Mouse (Mus musculus) stomach, adult 2 months (tissue): ENCODE data around the gene Hnrnpf. TPM values are rescaled to one million over a fixed set of nuclear protein-coding genes. Genes with fewer than 3 reads are reported as not detected.

Source experiments
- polyA plus RNA-seq: library from polyadenylated mRNA; depleted of rRNA; stranded (reverse); fragments of >200 nt; gene quantifications from 2 replicates; pipeline ENCODE4 v1.2.3, GENCODE M21; 2012; rRNA removed

The Hnrnpf gene
- polyA plus RNA-seq: 28.2 and 32.1 TPM in 2 replicates

DNA sequence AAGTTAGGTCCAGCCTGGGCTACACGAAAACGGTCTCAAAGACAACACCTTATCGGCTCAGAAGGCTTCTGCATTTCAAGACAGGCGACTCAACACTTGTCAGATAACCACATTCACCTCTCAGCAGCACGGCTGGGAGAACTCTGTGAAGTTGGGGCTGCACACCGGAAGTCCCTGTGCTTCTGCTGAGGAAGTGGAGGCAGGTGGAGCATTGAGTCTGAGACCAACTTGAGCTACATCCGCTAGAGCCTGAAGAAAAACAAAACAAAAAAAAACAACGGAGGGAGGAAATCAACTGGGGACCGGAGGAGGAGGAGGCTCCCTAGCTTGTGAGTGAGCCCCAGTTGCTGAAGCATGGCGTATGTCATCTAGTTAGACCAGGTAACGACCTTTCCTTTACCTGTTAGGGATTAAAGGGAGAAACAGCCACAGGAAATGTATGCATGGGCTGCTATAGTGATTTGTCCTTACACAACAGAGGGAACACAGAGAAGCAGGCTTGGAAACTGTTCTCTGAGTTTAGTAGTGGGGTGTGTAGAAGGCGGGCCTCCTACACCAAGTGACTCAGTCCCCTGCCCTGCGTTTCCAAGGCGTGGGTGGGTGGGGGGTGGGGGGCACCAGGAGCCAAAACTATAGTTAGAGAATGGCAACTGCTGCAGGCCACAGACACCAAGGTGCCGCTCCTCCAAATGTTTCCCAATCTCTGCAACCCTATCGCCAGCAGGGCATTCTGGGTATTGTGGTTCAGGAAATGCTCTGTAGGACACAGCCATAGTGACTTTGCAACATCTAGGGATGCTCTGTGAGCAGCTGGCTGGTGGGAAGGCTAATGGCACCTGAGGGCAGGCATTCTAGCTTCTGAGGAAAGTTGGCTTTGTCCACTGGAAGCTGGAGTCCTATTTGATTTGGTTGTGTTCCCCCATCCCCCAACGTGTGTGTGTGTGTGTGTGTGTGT is at the start of gene Hnrnpf:
Hnrnpf (plus strand) TSS at position 199 of the 955 bp plus-strand sequence.

GRCm38 (mm10) chr6:117861848-117862247 is 38.3 kb upstream of the Hnrnpf start, which contains the start of gene Zfp239:
Zfp239 (plus strand) TSS chr6:117862100.

DNA sequence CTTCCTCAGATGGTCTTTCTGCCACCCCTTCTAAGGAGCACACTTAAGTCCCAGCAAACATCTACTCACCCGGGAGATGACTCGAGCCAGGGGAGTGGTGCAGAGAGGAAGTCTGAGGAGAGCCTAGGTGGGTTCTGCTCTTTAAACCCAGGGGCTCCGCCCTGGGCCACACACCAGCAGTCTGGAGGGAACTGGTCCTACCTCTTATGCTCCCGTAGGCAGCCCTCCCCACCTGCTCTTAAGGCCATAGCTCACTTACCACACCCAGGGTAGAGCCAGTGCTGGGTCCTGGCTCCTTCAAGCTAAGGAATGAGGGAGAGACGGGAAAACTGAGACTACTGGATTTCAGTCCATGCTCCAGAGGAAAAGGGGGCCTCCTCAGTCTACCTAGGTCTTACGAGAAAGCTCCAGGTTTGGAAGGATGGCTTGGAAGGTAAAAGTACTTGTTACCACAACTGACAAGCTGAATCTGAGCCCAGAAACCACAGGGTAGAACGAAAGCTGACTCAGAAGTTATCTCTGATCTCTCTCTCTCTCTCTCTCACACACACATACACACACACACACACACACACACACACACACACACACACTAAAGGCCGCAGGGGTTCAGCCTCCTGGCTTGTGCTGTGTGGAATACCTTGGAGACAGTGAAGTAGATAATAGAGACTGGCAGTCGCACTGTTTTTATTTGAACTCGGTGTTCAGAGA is 37.3 kb downstream of the Hnrnpf start, which contains the start of gene Fxyd4:
Fxyd4 (minus strand) TSS at position 471 of the 711 bp plus-strand sequence.

Other genes with a start within 250 kb of the Hnrnpf start
- 7.1 and 7.4 TPM in 2 replicates for gene Zfp637, start 59.1 kb upstream of the Hnrnpf start, polyA plus RNA-seq
- 0.30 and 0.44 TPM in 2 replicates for gene Zfp239, start 38.2 kb upstream of the Hnrnpf start, polyA plus RNA-seq
- not detected in 2 replicates for gene Fxyd4, start 37.4 kb downstream of the Hnrnpf start, polyA plus RNA-seq
- 0.06 and 0.13 TPM in 2 replicates for gene Rasgef1a, start 111.1 kb downstream of the Hnrnpf start, polyA plus RNA-seq
- 0.19 and 0.23 TPM in 2 replicates for gene Csgalnact2, start 238.8 kb downstream of the Hnrnpf start, polyA plus RNA-seq